Mouse (Mus musculus): ENCODE data around the gene Pgm3. TPM values are rescaled to one million over a fixed set of nuclear protein-coding genes. Genes with fewer than 3 reads are reported as not detected.
A peak's percentile ranks its signal among the peaks of the same experiment; 100 is the strongest.

Gene Pgm3
- polyA plus RNA-seq, 1 experiment from 2014 or later = 20.3 TPM

DNA sequence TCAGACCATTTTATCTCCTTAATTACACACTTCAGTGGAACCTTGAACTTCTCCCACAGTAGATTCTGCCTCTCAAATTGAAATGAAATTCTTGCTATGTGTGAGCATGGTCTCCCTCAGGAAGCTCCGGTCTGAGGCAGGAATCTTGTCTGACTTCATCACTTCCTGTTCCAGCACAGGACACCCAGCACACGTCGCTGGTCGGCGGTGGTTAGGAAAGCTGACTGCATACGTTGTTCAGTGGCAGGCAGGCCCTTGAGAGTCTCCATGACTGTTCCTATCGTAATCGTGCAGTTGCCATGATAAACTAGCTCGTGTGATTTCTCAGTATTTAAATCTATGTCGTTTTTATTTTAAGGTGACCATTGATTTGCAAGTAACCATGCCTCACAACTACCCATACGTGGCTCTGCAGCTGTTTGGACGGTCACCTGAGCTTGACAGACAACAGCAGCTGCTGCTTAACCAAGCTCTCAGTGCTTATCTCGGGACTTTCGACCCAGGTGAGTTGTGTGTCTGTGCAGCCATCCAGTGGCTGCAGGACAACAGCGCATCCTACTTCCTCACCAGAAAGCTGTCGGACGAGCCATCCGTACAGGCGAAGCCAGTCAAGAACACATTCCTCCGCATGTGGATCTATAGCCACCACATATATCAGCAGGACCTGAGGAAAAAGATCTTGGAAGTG lies 2.1 kb upstream of the Pgm3 start:
- H3K36me3 ChIP-seq (ENCODE audit: control insufficient read depth, insufficient read depth, low read length) = peaks cover 9% of the 10 kb centered on the region
- H3K4me2 ChIP-seq (ENCODE audit: low read length) = no peak overlapping the region
- H3K9ac ChIP-seq (ENCODE audit: low read length) = no peak overlapping the region
- H3K4me3 ChIP-seq (ENCODE audit: control insufficient read depth in 1 of 2, insufficient read depth in 1 of 2, low read depth in 1 of 2, low read length in 2 of 2) = no peak overlapping the region
- no peak overlapping the region for H3K27ac ChIP-seq (replicated peaks in 1 of 2; ENCODE audit: control insufficient read depth in 1 of 2, insufficient read depth in 1 of 2, low read depth in 2 of 2, low read length in 2 of 2)
- 67% methylated on average over 20 of the region's 20 CpGs for WGBS
- no peaks in the 10 kb centered on the region for H3K27me3 ChIP-seq (ENCODE audit: control insufficient read depth, insufficient read depth, low read length)
- H3K4me1 ChIP-seq (ENCODE audit: control insufficient read depth in 2 of 2, insufficient read depth in 2 of 2, low read length in 2 of 2) = peaks cover 8 to 12% of the 10 kb centered on the region in 2 experiments
- ATAC-seq (ENCODE audit: insufficient number of reproducible peaks, insufficient read depth, low FRiP score, low read depth) = no peak
- no peaks in the 10 kb centered on the region for H3K9me3 ChIP-seq (ENCODE audit: control insufficient read depth, low read length)

DNA sequence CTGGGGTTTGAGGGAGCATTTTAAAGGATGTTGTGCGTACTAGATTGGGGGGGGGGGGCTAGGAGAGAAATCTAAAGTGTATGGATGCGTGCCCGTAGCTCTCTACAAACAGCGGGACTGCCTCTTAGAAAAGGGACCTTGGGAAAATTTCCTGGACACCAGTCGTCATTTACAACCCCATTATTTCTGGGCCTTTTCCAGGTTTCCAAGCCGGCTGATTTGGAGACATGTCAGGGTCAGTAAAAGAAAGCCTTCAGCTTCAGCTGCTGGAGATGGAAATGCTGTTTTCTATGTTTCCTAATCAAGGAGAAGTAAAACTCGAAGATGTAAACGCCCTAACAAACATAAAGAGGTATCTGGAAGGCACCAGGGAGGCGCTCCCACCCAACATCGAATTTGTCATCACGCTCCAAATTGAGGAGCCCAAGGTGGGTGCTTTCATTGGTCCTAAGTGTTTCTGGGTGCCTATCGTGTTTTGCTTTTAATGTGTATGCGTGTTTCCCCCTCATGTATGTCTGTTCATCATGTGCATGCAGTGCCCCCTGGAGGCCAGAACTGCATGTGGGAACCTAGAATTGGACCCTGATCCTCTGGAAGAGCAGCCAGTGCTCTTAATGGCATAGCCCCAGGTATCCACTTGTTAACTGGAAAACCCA lies 1.1 kb upstream of the Pgm3 start:
- no peak for ATAC-seq (ENCODE audit: insufficient number of reproducible peaks, insufficient read depth, low FRiP score, low read depth)
- no peaks in the 10 kb centered on the region for H3K27me3 ChIP-seq (ENCODE audit: control insufficient read depth, insufficient read depth, low read length)
- peaks cover 18% of the 10 kb centered on the region for H3K36me3 ChIP-seq (ENCODE audit: control insufficient read depth, insufficient read depth, low read length)
- peak overlapping the region; percentile 73 for H3K9ac ChIP-seq (ENCODE audit: low read length)
- H3K9me3 ChIP-seq (ENCODE audit: control insufficient read depth, low read length) = no peaks in the 10 kb centered on the region
- H3K4me2 ChIP-seq (ENCODE audit: low read length) = peak overlapping the region; percentile 99
- peak overlapping the region; percentile 86 to 87 for H3K4me3 ChIP-seq (ENCODE audit: control insufficient read depth in 1 of 2, insufficient read depth in 1 of 2, low read depth in 1 of 2, low read length in 2 of 2)
- no peak overlapping the region for H3K27ac ChIP-seq (replicated peaks in 1 of 2; ENCODE audit: control insufficient read depth in 1 of 2, insufficient read depth in 1 of 2, low read depth in 2 of 2, low read length in 2 of 2)
- H3K4me1 ChIP-seq (ENCODE audit: control insufficient read depth in 2 of 2, insufficient read depth in 2 of 2, low read length in 2 of 2) = peaks cover 8 to 12% of the 10 kb centered on the region in 2 experiments
- WGBS = 8% methylated on average over 13 of the region's 13 CpGs

DNA sequence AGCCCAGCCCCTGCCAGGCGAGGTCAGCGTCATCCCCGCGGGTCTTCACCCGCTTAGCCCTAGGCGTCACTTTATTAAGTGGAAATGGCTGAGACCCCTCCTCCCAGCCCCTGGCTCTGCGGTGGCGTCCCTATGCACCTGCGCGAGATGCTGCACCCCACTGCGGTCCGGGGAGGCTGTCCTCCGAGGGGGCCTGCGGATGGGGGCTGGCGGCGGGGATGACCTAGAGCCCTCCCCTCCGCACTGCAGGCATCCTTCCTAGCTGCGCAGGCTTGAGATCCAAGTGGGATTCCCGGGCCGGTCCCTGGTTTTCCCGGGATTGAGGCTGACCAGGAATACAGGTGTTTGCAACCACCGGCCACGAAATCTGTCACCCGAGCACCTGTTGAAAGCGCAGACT lies 554 bp upstream of the Pgm3 start:
- Histone ChIP-seq H3K27ac (replicated peaks in 1 of 2; ENCODE audit: control insufficient read depth in 1 of 2, insufficient read depth in 1 of 2, low read depth in 2 of 2, low read length in 2 of 2) (no peak overlapping the region), H3K9me3 (ENCODE audit: control insufficient read depth, low read length) (no peaks in the 10 kb centered on the region)

DNA sequence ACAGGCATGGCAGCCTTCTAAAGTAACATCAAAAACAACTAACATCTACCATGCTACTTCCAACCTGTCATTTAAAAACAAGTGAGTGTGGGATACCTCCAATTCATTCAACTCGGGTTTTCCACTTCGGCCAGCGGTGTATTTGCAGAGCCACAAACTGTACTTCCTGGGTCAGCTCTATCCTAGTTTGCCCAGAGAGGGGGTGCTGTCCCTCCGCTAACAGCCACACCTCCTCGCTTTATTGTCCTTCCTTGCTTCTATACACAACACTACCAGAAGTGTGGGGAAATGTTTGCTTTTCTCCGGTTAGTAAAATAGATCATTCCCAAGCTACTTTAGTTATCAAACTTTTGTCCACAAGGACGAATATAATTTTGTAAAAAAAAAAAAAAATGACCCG lies 696 bp downstream of the Pgm3 start:
- H3K4me2 ChIP-seq (ENCODE audit: low read length) = peak overlapping the region; percentile 99
- H3K4me3 ChIP-seq (ENCODE audit: control insufficient read depth in 1 of 2, insufficient read depth in 1 of 2, low read depth in 1 of 2, low read length in 2 of 2) = peak overlapping the region; percentile 86 to 87
- peak overlapping the region; percentile 85 for H3K9ac ChIP-seq (ENCODE audit: low read length)
- no peaks in the 10 kb centered on the region for H3K9me3 ChIP-seq (ENCODE audit: control insufficient read depth, low read length)
- peaks cover 35% of the 10 kb centered on the region for H3K36me3 ChIP-seq (ENCODE audit: control insufficient read depth, insufficient read depth, low read length)
- 10% methylated on average over 8 of the region's 8 CpGs for WGBS
- no peak overlapping the region; a peak in 1 of 4 replicates for H3K27ac ChIP-seq (replicated peaks in 1 of 2; ENCODE audit: control insufficient read depth in 1 of 2, insufficient read depth in 1 of 2, low read depth in 2 of 2, low read length in 2 of 2)
- H3K4me1 ChIP-seq (ENCODE audit: control insufficient read depth in 2 of 2, insufficient read depth in 2 of 2, low read length in 2 of 2) = peaks cover 8 to 12% of the 10 kb centered on the region in 2 experiments
- H3K27me3 ChIP-seq (ENCODE audit: control insufficient read depth, insufficient read depth, low read length) = no peaks in the 10 kb centered on the region
- no peak for ATAC-seq (ENCODE audit: insufficient number of reproducible peaks, insufficient read depth, low FRiP score, low read depth)

More for the DNA sequence above, 554 bp upstream of the Pgm3 start:
- no peaks in the 10 kb centered on the region for H3K27me3 ChIP-seq (ENCODE audit: control insufficient read depth, insufficient read depth, low read length)
- peak overlapping the region; percentile 99 for H3K4me2 ChIP-seq (ENCODE audit: low read length)
- H3K4me1 ChIP-seq (ENCODE audit: control insufficient read depth in 2 of 2, insufficient read depth in 2 of 2, low read length in 2 of 2) = peaks cover 8 to 12% of the 10 kb centered on the region in 2 experiments
- ATAC-seq (ENCODE audit: insufficient number of reproducible peaks, insufficient read depth, low FRiP score, low read depth) = peak; percentile 14
- H3K9ac ChIP-seq (ENCODE audit: low read length) = peak overlapping the region; percentile 73
- H3K36me3 ChIP-seq (ENCODE audit: control insufficient read depth, insufficient read depth, low read length) = peaks cover 23% of the 10 kb centered on the region
- WGBS = under 1% methylated on average over 25 of the region's 25 CpGs
- peak overlapping the region; percentile 86 to 87 for H3K4me3 ChIP-seq (ENCODE audit: control insufficient read depth in 1 of 2, insufficient read depth in 1 of 2, low read depth in 1 of 2, low read length in 2 of 2)

DNA sequence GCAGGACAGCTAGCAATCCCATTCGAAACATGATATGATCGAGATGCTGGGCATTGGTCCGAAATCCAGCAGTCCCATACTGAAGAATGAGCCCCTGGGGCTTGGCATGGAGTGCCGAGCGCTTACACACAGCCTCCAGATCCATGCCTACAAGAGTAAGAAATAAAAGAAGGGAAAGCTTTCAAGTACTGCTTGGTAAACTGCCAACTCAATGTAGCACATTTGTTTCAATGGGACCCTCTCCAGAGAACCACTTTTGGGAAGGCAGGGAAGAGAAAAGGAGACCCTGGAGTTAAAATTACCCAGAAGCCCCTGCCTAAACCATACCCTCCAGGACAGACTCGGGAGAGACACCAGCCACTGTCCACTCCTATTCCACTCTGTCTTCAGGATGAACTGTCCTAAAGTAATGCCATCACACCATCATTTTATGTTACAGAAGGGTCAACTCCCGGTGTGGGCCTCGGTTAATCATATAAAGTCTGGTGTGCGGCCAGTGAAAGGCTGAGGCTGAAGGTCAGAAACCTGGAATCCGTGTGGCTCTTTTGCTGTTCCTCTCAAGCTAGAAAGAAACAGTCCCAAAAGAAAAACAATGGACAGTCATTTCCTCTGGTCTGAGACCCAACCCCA lies 1.3 kb downstream of the Pgm3 start:
- Histone ChIP-seq H3K9ac (ENCODE audit: low read length) (peak overlapping the region; percentile 85), H3K36me3 (ENCODE audit: control insufficient read depth, insufficient read depth, low read length) (peaks cover 41% of the 10 kb centered on the region), H3K27me3 (ENCODE audit: control insufficient read depth, insufficient read depth, low read length) (no peaks in the 10 kb centered on the region), H3K9me3 (ENCODE audit: control insufficient read depth, low read length) (no peaks in the 10 kb centered on the region), H3K4me2 (ENCODE audit: low read length) (peak overlapping the region; percentile 99), H3K4me1 (ENCODE audit: control insufficient read depth in 2 of 2, insufficient read depth in 2 of 2, low read length in 2 of 2) (peaks cover 8 to 12% of the 10 kb centered on the region in 2 experiments), H3K4me3 (ENCODE audit: control insufficient read depth in 1 of 2, insufficient read depth in 1 of 2, low read depth in 1 of 2, low read length in 2 of 2) (peak overlapping the region; percentile 31 to 86; a peak in 2 of 4 replicates), H3K27ac (replicated peaks in 1 of 2; ENCODE audit: control insufficient read depth in 1 of 2, insufficient read depth in 1 of 2, low read depth in 2 of 2, low read length in 2 of 2) (0 out of 4 replicates have a peak overlapping the region, but pooled peaks of 1 of the 2 experiments have one; percentile 14)
- WGBS = 77% methylated on average over 10 of the region's 10 CpGs
- no peak for ATAC-seq (ENCODE audit: insufficient number of reproducible peaks, insufficient read depth, low FRiP score, low read depth)

DNA sequence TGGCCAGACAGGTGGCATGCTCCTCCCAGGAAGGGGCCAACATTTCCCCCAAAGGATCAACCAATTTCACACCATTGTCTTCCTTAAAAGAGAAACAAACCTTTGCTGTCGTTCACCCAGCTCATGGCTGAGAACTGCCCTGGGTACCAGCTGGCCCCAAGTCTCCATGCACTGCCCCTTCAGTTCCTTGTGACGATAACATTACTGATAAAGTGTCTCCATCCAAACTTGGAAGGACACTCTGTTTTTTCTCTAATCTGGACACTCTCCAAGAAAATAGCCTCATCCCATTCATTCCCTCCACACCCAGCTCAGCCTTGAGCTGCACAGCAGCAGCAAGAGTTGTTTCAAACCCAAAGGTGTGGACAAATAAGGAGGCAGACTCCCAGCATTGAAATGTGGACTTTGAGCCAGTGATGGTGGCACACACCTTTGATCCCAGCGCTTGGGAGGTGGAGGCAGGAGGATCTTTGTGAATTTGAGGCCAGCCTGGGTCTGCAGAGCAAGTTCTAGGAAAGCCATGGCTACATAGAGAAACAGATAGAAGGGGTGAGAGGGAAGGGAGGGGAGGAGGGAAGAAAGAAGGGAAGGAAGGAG lies 2.2 kb downstream of the Pgm3 start:
- H3K9ac ChIP-seq (ENCODE audit: low read length) = no peak overlapping the region
- no peak for ATAC-seq (ENCODE audit: insufficient number of reproducible peaks, insufficient read depth, low FRiP score, low read depth)
- H3K27ac ChIP-seq (replicated peaks in 1 of 2; ENCODE audit: control insufficient read depth in 1 of 2, insufficient read depth in 1 of 2, low read depth in 2 of 2, low read length in 2 of 2) = no peak overlapping the region
- 73% methylated on average over 3 of the region's 3 CpGs for WGBS
- no peaks in the 10 kb centered on the region for H3K27me3 ChIP-seq (ENCODE audit: control insufficient read depth, insufficient read depth, low read length)
- peaks cover 51% of the 10 kb centered on the region for H3K36me3 ChIP-seq (ENCODE audit: control insufficient read depth, insufficient read depth, low read length)
- no peak overlapping the region for H3K4me3 ChIP-seq (ENCODE audit: control insufficient read depth in 1 of 2, insufficient read depth in 1 of 2, low read depth in 1 of 2, low read length in 2 of 2)
- H3K4me2 ChIP-seq (ENCODE audit: low read length) = no peak overlapping the region
- peaks cover 8 to 12% of the 10 kb centered on the region in 2 experiments for H3K4me1 ChIP-seq (ENCODE audit: control insufficient read depth in 2 of 2, insufficient read depth in 2 of 2, low read length in 2 of 2)
- H3K9me3 ChIP-seq (ENCODE audit: control insufficient read depth, low read length) = no peaks in the 10 kb centered on the region

DNA sequence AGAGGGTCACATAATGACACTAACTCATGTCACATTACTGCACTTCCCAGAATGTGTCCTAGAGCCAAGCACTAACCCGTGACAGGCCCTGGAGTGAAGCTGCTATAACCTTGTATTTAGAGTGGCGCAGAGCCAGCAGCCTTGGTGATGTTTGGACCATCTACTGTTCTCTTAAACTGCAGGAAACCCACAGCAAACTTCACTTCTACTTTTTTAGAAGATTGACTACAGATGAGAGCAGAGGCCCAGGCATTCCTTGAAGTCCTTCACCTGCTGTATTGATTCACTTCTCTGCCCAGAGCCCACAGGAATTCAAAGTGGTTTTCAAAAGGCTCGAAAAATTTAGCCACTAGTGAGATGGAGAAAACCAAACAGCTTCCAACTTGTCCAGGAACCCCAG lies 11.1 kb downstream of the Pgm3 start:
- Histone ChIP-seq H3K27ac (replicated peaks in 1 of 2; ENCODE audit: control insufficient read depth in 1 of 2, insufficient read depth in 1 of 2, low read depth in 2 of 2, low read length in 2 of 2) (no peak overlapping the region), H3K36me3 (ENCODE audit: control insufficient read depth, insufficient read depth, low read length) (peaks cover 95% of the 10 kb centered on the region), H3K9ac (ENCODE audit: low read length) (no peak overlapping the region), H3K9me3 (ENCODE audit: control insufficient read depth, low read length) (no peaks in the 10 kb centered on the region), H3K4me2 (ENCODE audit: low read length) (no peak overlapping the region), H3K27me3 (ENCODE audit: control insufficient read depth, insufficient read depth, low read length) (no peaks in the 10 kb centered on the region), H3K4me3 (ENCODE audit: control insufficient read depth in 1 of 2, insufficient read depth in 1 of 2, low read depth in 1 of 2, low read length in 2 of 2) (no peak overlapping the region), H3K4me1 (ENCODE audit: control insufficient read depth in 2 of 2, insufficient read depth in 2 of 2, low read length in 2 of 2) (no peaks in the 10 kb centered on the region)
- WGBS = 77% methylated on average over 3 of the region's 3 CpGs
- ATAC-seq (ENCODE audit: insufficient number of reproducible peaks, insufficient read depth, low FRiP score, low read depth) = no peak
